Mouse (Mus musculus): ENCODE data around the gene Gm3336.

Gene Gm3336

DNA sequence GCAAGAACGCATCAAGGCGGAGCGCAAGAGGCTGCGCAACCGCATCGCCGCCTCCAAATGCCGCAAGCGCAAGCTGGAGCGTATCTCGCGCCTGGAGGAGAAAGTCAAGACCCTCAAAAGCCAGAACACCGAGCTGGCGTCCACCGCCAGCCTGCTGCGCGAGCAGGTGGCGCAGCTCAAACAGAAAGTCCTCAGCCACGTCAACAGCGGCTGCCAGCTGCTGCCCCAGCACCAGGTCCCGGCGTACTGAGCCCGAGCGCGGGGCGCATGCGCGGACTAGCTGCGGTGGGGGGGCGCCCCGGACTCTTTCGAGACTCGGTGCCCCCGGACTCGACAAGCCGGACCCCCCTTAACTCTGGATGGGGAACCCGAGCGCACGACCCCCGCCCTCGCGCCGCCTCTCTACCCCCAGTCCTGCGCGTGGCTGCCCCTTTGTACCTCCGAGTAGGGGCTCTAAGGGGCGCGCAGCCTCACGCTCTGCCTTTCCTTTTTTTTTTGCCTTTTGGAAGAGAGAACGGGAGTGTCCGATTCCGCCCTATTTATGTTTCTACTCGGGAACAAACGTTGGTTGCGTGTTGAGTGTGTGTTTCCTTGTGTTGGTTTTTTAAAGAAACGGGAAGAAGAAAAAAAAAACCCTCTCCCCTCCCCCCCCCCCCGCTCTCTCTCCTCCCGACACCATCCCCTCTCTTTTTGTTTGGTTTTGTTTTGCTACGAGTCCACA is 18.3 kb upstream of the Gm3336 start:
- ChIA-PET POLR2A (interaction anchor here (0.5 to 24.5 kb wide), 130 partner anchors 8 to 1717 kb away, joined by 3 to 1467 read pairs (median 8); partner anchors contain the start of genes Lsm4 (in 4 of the 4), Arrdc2 (in 3 of the 4), Gm3336 (in 3 of the 4) and Mpv17l2 (in 3 of the 4)), CTCF (interaction anchor here (0.6 to 7.5 kb wide), 23 partner anchors 10 to 431 kb away, joined by 3 to 93 read pairs (median 6); partner anchors contain the start of genes Lsm4 (in 3 of the 4), Gm3336 (in 1 of the 4) and Rab3a (in 1 of the 4))

DNA sequence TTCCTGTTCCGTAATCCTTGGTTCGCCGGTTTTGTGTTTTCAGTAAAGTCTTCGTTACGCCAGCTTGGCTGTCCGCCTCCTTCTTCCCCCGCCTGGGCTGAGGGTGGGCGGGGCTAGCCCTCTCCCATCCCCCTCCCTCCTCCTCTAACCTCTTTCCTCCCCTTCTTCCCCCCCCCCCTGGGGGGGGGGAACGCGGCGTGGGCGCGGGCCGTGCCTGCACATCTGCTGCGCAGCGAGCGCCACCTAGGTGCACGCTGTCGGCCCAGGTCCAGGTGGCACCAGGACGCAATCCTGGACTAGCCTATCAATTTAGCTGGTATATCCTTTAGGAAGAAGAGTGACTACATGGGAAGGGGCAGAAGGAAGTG is 17.8 kb upstream of the Gm3336 start:
- CTCF ChIA-PET = interaction anchor here (0.6 to 7.5 kb wide), 27 partner anchors 9 to 836 kb away, joined by 3 to 93 read pairs (median 6); partner anchors contain the start of genes Lsm4 (in 3 of the 4), Gm3336 (in 1 of the 4), Rab3a (in 1 of the 4) and Ssbp4 (in 1 of the 4)
- POLR2A ChIA-PET = interaction anchor here (0.6 to 24.5 kb wide), 108 partner anchors 9 to 1718 kb away, joined by 3 to 1467 read pairs (median 8); partner anchors contain the start of genes Lsm4 (in 4 of the 4), Arrdc2 (in 3 of the 4), Gm3336 (in 3 of the 4) and Mpv17l2 (in 3 of the 4)

DNA sequence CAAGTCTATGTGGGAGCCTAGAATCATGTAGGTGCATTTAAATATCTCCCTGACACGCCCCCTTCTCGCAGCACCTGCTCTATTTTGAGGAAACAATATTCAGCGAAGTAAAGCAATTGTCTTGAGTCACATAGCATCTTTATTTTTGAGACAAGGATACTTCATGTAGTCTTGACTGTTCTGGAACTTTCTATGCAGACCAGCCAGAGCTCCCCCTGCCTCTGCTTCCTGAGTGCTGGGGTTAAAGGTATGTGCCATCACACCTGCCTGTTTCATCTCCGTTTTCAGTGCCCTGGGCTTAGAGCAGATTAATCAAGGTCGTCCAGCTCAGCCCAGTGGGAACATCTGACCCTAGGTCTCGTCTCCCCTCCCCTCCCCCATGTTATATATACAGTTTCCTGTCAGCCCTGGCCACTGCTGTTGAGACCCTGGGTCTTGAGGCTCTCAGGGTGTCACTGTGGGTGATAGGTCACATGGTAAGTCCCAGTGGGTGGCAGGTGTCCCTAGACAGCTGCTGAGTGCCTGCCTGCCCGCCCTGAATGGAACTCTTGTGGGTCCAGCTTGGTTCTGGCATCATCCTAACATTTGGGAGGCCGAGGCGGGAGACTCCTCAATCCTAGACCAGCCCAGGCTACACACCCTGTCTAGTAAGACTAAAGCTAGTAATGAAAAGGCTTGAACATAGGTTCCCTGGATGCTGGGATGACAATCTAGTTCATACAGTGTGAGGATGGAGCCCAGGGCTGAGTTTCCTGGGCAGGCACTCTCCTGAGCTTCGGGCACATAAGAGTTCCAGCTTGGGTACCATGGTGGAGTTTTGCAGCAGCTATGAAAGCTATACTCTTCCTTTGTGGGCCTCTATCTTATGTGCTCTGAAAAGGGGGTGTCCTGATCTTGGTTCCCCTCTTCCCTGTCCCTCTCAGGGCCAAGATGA is 17.0 kb upstream of the Gm3336 start:
- POLR2A ChIA-PET = interaction anchor here (0.6 to 24.5 kb wide), 85 partner anchors 8 to 876 kb away, joined by 3 to 1467 read pairs (median 9); partner anchors contain the start of genes Lsm4 (in 4 of the 4), Arrdc2 (in 3 of the 4), Mpv17l2 (in 3 of the 4) and Gm3336 (in 2 of the 4)
- CTCF ChIA-PET = interaction anchor here (0.6 to 7.5 kb wide), 22 partner anchors 9 to 835 kb away, joined by 3 to 93 read pairs (median 5); partner anchors contain the start of genes Lsm4 (in 3 of the 4), Gm3336 (in 1 of the 4), Rab3a (in 1 of the 4) and Ssbp4 (in 1 of the 4)

DNA sequence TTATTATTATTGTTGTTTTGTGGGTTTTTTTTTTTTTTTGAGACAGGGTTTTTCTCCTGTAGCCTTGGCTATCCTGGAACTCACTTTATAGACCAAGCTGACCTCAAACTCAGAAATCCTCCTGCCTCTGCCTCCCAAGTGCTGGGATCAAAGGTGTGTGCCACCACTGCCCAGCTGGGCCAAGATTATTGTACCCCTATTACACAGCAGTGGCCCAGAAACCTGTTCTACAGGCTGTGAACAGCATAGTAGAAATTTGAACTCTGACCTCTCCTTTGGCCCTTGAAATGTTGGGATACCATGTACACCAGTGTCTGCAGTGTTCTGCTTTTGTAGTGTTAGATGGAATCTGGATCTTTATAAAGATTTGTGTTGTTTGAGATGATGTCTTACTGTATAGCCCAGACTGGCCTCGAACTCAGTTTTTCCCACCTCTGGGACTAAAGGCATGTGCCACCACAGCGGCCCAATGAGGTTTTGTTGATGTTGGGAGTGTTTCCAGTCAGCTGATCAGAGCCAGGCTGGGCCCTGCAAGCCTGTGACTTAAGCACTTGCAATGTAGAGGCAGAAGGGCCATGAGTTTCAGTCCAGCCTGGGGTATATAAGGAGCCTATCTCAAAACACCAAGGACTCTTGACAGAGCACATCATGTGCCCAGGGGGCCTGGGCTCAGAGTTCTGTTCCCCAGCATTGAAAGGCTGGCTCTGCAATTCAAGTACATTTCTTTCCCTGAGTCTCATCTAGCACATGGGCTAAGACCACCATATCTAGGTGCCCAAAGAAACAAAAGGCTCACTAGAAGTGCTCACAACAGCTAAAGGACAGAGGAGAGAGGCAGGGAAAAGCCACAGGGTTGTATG is 16.1 kb upstream of the Gm3336 start:
- ChIA-PET CTCF (interaction anchor here (0.5 to 7.5 kb wide), 9 partner anchors 15 to 958 kb away, joined by 3 to 93 read pairs (median 4); partner anchors contain the start of genes Lsm4 (in 2 of the 4) and Gm3336 (in 1 of the 4)), POLR2A (interaction anchor here (0.6 to 24.5 kb wide), 52 partner anchors 7 to 877 kb away, joined by 3 to 1467 read pairs (median 10); partner anchors contain the start of genes Arrdc2 (in 3 of the 4), Lsm4 (in 3 of the 4), Gm3336 (in 2 of the 4) and Mpv17l2 (in 2 of the 4))

DNA sequence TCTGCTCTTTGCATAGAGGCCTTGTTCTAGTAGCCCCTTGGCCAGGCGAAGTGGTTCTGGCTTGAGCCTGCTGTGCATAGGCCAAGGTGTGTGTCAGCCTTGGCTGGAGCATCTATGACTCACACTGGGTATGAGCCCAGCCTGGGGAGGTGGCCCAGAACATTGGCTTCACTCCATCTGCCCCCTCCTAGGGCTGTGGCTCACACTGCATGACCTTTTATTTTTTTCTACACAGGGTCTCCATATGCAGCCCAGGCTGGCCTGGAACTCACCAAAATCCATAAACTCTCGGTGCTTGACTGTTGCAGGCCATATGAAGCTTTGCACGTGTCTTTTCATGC is 15.5 kb upstream of the Gm3336 start:
- ChIA-PET POLR2A (interaction anchor here (0.5 to 24.5 kb wide), 21 partner anchors 14 to 229 kb away, joined by 3 to 1467 read pairs (median 6); partner anchors contain the start of genes Arrdc2 (in 3 of the 4), Lsm4 (in 3 of the 4), Gm3336 (in 1 of the 4) and Pgpep1 (in 1 of the 4)), CTCF (interaction anchor here in 2 of 4 experiments (0.5 to 1.2 kb wide), 2 partner anchors 93 to 958 kb away, joined by 3 read pairs; no protein-coding TSS in a partner anchor)

DNA sequence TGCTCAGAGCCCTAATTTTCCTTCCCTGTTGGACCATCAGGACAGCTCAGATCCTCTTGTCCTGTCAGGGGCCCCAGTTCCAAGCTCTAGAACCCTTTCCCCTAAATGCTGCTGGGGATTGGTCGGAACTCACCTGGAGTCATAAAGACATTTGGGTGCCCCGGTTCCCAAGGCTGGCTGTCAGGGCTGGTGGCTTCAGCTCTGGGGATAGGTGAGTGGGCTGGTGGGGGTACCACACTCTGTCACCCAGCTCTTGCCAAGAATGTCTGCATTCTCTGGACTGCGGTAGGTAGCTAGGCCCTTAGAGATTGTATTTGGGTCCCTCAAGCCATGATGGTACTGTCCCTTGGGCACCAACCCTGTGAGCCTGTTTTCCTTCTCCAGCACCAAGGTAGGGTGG is 15.1 kb upstream of the Gm3336 start, which contains the start of gene Iqcn:
Gene Iqcn (plus strand): TSS at position 171 of the 400 bp plus-strand sequence.
- ChIA-PET POLR2A (interaction anchor here (0.5 to 24.5 kb wide), 18 partner anchors 13 to 229 kb away, joined by 3 to 1467 read pairs (median 5); partner anchors contain the start of genes Arrdc2 (in 3 of the 4), Lsm4 (in 3 of the 4) and Gm3336 (in 1 of the 4)), CTCF (interaction anchor here in 1 of 4 experiments (1.2 kb wide), 1 partner anchor 94 kb away, joined by 3 read pairs; no protein-coding TSS in a partner anchor)

DNA sequence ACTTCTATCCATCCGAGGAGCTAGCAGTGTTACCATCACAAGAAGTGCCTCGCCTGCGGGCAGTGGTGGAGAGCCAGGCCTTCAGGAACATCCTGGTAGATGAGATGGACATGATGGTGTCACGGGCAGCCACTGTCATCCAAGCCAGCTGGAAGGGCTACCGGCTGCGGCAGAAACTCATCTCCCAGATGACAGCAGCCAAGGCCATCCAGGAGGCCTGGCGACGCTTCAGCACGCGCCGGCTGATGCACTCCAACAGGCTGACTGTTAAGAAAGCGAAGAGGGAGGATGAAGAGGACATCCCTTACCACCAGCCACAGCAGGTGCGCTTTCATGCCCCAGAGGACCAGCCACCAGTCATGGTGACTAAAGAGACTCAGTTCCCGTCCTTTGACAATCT is 10.1 kb upstream of the Gm3336 start:
- ChIA-PET CTCF (interaction anchor here in 3 of 4 experiments (0.5 to 0.9 kb wide), 4 partner anchors 24 to 137 kb away, joined by 4 to 15 read pairs (median 6); partner anchors contain the start of gene Lsm4 (in 1 of the 3)), POLR2A (interaction anchor here in 3 of 4 experiments (0.6 to 4.7 kb wide), 9 partner anchors 8 to 204 kb away, joined by 3 to 50 read pairs (median 6); partner anchors contain the start of genes Jund (in 3 of the 3) and Arrdc2 (in 1 of the 3))

DNA sequence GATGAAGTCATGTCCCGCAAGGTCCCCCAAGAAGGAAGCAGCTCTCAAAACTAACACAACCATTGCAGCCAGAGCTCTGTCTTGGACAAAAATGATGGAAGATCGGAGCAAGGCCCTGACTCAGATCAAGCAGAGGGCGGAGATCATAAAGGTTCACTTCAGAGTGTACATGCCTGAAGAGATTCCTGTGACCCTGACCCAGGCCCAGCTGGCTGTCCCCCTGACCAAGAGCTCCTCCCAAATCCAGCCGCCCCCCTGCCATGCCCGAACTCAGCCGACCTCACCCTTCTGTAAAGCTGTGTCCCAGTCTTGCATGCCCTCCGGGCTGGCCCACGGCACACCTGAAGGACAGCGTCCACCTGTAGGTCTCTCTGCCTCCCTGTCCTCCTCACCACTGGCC is 8.5 kb upstream of the Gm3336 start:
- CTCF ChIA-PET = interaction anchor here (0.6 to 1.4 kb wide), 9 partner anchors 9 to 135 kb away, joined by 3 to 10 read pairs (median 3); partner anchors contain the start of genes Arrdc2 (in 1 of the 4), Gm3336 (in 1 of the 4) and Lsm4 (in 1 of the 4)
- POLR2A ChIA-PET = interaction anchor here in 3 of 4 experiments (0.5 to 4.7 kb wide), 15 partner anchors 9 to 130 kb away, joined by 3 to 50 read pairs (median 5); partner anchors contain the start of genes Jund (in 2 of the 3), Lsm4 (in 2 of the 3), Arrdc2 (in 1 of the 3) and Gm3336 (in 1 of the 3)

DNA sequence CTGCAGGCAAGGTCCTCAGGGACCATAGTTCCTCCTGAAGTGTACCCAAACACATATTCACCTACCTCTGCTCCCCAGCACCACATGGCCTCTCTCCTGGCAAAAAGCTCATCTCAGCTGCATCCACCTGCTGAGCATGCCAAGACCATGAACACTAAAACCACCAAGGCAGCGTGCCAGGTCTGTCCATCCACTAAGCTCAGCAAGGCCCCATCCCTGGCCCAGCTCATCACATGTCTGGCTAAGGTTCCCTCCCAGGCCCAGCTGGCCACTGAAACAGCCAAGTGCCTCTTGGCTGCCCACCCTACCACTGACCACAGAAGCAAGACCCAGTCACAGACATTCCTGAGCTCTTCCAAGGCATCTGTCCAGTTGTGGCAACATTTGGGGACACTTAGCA is 8.0 kb upstream of the Gm3336 start:
- ChIA-PET POLR2A (interaction anchor here in 3 of 4 experiments (0.7 to 4.7 kb wide), 13 partner anchors 8 to 130 kb away, joined by 3 to 50 read pairs (median 5); partner anchors contain the start of genes Jund (in 2 of the 3), Lsm4 (in 2 of the 3), Arrdc2 (in 1 of the 3) and Gm3336 (in 1 of the 3)), CTCF (interaction anchor here (0.6 to 1.4 kb wide), 9 partner anchors 8 to 134 kb away, joined by 3 to 10 read pairs (median 3); partner anchors contain the start of genes Gm3336 (in 1 of the 4) and Lsm4 (in 1 of the 4))

DNA sequence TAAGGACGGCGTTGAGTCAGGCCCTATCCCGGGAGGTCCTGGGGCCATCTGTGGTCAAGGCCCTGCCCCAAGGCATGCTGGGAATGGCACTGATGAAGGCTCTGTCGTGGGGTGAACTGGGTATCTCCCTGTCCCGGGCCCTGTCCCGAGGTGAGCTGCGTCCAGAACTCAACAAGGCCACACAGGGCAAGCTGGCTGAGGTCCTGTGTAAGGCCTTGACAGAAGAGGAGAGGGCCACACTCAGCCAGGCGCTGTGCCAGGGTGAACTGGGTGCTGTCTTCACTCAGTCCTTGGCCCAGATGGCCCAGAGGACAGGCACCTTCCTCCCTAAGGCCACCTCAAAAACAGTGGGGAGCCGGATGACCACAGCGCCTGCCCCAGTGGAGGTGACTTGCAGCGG is 7.3 kb upstream of the Gm3336 start:
- POLR2A ChIA-PET = interaction anchor here in 3 of 4 experiments (0.6 to 4.7 kb wide), 5 partner anchors 11 to 895 kb away, joined by 3 to 50 read pairs (median 4); partner anchors contain the start of genes Jund (in 2 of the 3) and Lsm4 (in 1 of the 3)
- CTCF ChIA-PET = interaction anchor here in 2 of 4 experiments (0.7 to 1.2 kb wide), 2 partner anchors 81 to 133 kb away, joined by 3 to 5 read pairs; no protein-coding TSS in a partner anchor

DNA sequence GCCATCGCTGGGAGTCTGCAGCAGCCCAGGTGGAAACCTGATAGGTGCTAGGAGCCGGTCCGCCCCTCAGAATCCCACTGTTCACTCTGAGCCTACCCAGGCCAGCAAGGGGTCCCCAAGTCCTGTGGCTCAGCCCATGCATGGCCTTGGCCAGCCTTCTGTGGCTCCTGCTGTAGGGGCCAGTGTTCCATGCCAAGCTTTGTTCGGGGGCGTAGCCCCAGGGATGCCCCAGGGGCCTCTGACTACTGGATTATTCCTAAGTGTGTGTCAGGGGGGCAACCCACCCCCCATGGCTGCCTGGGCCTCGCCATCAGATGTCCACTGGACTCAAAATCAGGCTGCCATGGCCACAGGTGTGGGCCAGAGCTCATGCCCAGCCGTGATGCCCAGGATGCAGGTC is 4.4 kb upstream of the Gm3336 start:
- ChIA-PET CTCF (no interaction called here), POLR2A (interaction anchor here in 3 of 4 experiments (0.5 to 8.0 kb wide), 8 partner anchors 15 to 184 kb away, joined by 3 to 99 read pairs (median 6); partner anchors contain the start of genes Jund (in 2 of the 3), Arrdc2 (in 1 of the 3), Lsm4 (in 1 of the 3) and Pgpep1 (in 1 of the 3))

DNA sequence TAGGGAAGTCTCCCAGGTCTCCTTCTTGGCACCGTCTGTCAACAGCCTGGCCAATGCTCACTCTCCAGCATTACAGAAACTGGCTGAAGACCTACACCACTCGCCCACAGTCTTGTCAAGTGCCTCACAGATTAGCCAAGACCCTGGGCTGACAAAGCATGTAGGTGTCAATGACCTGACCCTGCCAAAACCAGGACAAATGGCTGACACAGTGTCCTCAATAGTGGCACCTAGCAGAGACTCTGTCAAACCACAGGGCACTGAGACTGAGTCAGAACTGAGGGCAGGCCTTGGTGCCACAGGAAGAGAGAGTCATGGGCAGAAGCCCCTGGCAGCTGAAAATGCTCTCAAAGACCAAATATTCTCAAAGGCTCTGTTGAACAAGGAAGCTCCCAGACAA is 3.3 kb upstream of the Gm3336 start:
- POLR2A ChIA-PET = interaction anchor here in 3 of 4 experiments (0.6 to 8.0 kb wide), 10 partner anchors 14 to 142 kb away, joined by 3 to 99 read pairs (median 5); partner anchors contain the start of genes Arrdc2 (in 2 of the 3), Jund (in 2 of the 3), Lsm4 (in 1 of the 3) and Pgpep1 (in 1 of the 3)
- CTCF ChIA-PET = interaction anchor here in 2 of 4 experiments (0.6 to 1.1 kb wide), 2 partner anchors 11 to 130 kb away, joined by 3 to 5 read pairs; no protein-coding TSS in a partner anchor

DNA sequence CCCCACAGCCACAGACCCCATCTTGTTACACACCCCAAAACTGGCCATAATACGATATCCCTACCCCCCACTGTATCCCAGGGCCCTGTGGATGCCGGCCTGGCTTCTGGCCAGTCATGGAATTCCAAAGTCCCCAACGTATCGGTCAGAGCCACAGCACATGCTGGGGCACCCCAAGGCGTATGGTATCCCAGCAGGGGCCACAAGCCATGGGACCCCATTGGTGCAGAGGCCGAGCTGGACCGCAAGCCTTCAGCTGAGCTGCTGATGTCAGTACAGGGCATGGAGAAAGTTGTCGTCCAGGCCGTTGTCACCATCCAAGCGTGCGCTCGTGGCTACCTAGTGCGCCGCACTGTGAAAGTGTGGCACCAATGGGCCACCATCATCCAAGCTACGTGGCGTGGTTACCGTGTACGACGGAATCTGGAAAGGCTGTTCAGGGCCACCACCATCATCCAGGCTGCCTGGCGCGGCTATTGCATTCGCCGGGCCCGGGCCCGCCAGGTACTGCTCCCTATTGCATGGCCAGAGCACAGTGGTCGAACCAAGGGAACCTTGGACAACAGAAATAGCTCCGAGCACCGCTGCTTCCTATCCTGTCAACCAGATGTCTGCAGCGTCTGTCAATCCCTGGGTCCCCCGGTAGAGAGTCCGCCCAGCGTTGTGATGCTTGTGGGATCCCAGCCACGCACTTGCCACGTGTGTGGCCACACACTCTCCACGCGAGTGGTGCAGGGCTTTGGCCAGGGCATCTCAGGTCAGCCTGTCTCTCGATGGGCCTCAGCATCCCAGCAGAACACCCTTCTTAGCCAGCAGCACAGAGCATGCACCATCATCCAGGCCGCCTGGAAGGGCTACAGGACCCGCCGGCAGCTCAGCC is 1.6 kb upstream of the Gm3336 start:
- CTCF ChIA-PET = interaction anchor here (0.6 to 10.1 kb wide), 18 partner anchors 13 to 312 kb away, joined by 3 to 79 read pairs (median 3); partner anchors contain the start of genes Arrdc2 (in 1 of the 4), Jund (in 1 of the 4) and Rab3a (in 1 of the 4)
- POLR2A ChIA-PET = interaction anchor here (0.5 to 8.0 kb wide), 28 partner anchors 8 to 181 kb away, joined by 3 to 99 read pairs (median 4); partner anchors contain the start of genes Arrdc2 (in 3 of the 4), Jund (in 3 of the 4), Iqcn (in 2 of the 4) and Lsm4 (in 1 of the 4)

DNA sequence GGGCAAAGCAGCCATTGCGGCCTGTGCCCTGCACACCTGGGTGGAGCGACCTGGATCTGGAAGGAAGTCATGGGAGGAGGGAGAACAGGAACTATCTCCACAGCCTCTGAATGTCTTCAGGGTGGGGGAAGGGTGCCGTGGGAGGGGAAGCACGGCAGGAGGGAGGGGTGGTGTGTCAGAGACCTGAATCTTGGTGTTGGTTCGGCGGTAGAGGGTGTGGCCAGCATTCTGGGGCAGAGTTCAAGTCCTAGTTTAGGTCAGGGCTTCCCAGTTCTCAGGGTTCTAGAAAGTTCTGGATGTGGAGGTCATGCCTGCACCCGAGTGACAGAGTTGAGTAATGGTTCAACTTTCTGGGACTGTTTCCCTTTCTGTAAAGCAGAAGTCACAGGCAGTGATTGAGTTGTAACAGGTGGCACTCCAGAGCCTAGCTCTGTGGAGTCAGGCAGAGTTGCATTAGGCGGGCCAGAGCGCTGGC is 1.5 kb downstream of the Gm3336 start:
- ChIA-PET CTCF (interaction anchor here in 2 of 4 experiments (0.6 to 10.1 kb wide), 6 partner anchors 11 to 123 kb away, joined by 3 to 92 read pairs (median 6); partner anchors contain the start of genes Rab3a (in 2 of the 2) and Arrdc2 (in 1 of the 2)), POLR2A (interaction anchor here in 1 of 4 experiments (1.8 kb wide), 1 partner anchor 121 kb away, joined by 7 read pairs; no protein-coding TSS in a partner anchor)
